Mouse (Mus musculus) embryonic facial prominence, embryonic 14.5 days (tissue): ENCODE data around the gene Rnf185. TPM values are rescaled to one million over a fixed set of nuclear protein-coding genes. Genes with fewer than 3 reads are reported as not detected.
A peak's percentile ranks its signal among the peaks of the same experiment; 100 is the strongest.

Source experiments
- ATAC-seq: fragments of 200-750 bp; cut with Nextera tagmentation; 2 replicates; pipeline ENCODE4 v1.8.0; 2017; ENCODE audit warnings: low read depth, moderate number of reproducible peaks, moderate TSS enrichment
- DNase-seq: peaks from one replicate; pipeline ENCODE4 v3.0.0-alpha.2; 2015; ENCODE audit warnings: low spot score
- H3K27ac ChIP-seq: fragments of 300-500 bp; sonication (generic); replicated peaks from 2 replicates; pipeline ENCODE4 v1.5.1; 2014; ENCODE audit warnings: low read depth, mild to moderate bottlenecking, low read length, moderate library complexity
- H3K27me3 ChIP-seq: fragments of 300-500 bp; sonication (generic); replicated peaks from 2 replicates; pipeline ENCODE4 v1.6.1; 2014; ENCODE audit warnings: low read length; ENCODE audit not compliant: control insufficient read depth, insufficient read depth
- H3K36me3 ChIP-seq: fragments of 300-500 bp; sonication (generic); 2 replicates; pipeline ENCODE4 v1.6.1; 2014; ENCODE audit warnings: low read length, mixed read lengths; ENCODE audit not compliant: control insufficient read depth, insufficient read depth
- H3K4me1 ChIP-seq: fragments of 300-500 bp; sonication (generic); 2 replicates; pipeline ENCODE4 v1.6.1; 2014; ENCODE audit warnings: antibody characterized with exemption, low read length; ENCODE audit not compliant: control insufficient read depth, insufficient read depth
- H3K4me2 ChIP-seq: fragments of 300-500 bp; sonication (generic); 2 replicates; pipeline ENCODE4 v1.6.1; 2014; ENCODE audit warnings: low read depth, mild to moderate bottlenecking, low read length, moderate library complexity, mixed read lengths
- H3K4me3 ChIP-seq: fragments of 300-500 bp; sonication (generic); 2 replicates; pipeline ENCODE4 v1.5.1; 2014; ENCODE audit warnings: low read depth, mild to moderate bottlenecking, low read length
- H3K9ac ChIP-seq: fragments of 300-500 bp; sonication (generic); 2 replicates; pipeline ENCODE4 v1.6.1; 2014; ENCODE audit warnings: low read depth, mild to moderate bottlenecking, low read length, moderate library complexity, mixed read lengths
- H3K9me3 ChIP-seq: fragments of 300-500 bp; sonication (generic); 2 replicates; pipeline ENCODE4 v1.6.1; 2016; ENCODE audit warnings: low read length; ENCODE audit not compliant: control insufficient read depth
- WGBS: fragments of 180-500 bp; shearing (Covaris S2); extraction: QIAGEN DNeasy Blood & Tissue Kit; methylation state at CpG from one replicate; pipeline ENCODE4 v1.1.7; 2014; 5-methylcytosine and 5-hydroxymethylcytosine counted together
- polyA plus RNA-seq: library from polyadenylated mRNA; unstranded; fragments of >200 nt; fragmentation: Nextera tagmentation; extraction: Ambion mirVana; gene quantifications from 2 replicates; pipeline ENCODE4 v1.2.1, GENCODE M21; 2014

Gene Rnf185
- polyA plus RNA-seq, 1 experiment from 2014 or later, result 37.1 TPM

- peak; percentile 88 for ATAC-seq
- WGBS, result 21% methylated on average over 4 of the region's 4 CpGs
- Histone ChIP-seq H3K27ac (no peak overlapping the region), H3K9me3 (no peaks in the 10 kb centered on the region), H3K4me2 (no peak overlapping the region), H3K4me1 (no peaks in the 10 kb centered on the region), H3K9ac (no peak overlapping the region), H3K4me3 (no peak overlapping the region), H3K27me3 (no peaks in the 10 kb centered on the region), H3K36me3 (peaks cover 8% of the 10 kb centered on the region)
- peak; percentile 77 for DNase-seq
These were observed 65.2 kb downstream of the Rnf185 start for GRCm38 (mm10) chr11:3386941-3387368.

DNA sequence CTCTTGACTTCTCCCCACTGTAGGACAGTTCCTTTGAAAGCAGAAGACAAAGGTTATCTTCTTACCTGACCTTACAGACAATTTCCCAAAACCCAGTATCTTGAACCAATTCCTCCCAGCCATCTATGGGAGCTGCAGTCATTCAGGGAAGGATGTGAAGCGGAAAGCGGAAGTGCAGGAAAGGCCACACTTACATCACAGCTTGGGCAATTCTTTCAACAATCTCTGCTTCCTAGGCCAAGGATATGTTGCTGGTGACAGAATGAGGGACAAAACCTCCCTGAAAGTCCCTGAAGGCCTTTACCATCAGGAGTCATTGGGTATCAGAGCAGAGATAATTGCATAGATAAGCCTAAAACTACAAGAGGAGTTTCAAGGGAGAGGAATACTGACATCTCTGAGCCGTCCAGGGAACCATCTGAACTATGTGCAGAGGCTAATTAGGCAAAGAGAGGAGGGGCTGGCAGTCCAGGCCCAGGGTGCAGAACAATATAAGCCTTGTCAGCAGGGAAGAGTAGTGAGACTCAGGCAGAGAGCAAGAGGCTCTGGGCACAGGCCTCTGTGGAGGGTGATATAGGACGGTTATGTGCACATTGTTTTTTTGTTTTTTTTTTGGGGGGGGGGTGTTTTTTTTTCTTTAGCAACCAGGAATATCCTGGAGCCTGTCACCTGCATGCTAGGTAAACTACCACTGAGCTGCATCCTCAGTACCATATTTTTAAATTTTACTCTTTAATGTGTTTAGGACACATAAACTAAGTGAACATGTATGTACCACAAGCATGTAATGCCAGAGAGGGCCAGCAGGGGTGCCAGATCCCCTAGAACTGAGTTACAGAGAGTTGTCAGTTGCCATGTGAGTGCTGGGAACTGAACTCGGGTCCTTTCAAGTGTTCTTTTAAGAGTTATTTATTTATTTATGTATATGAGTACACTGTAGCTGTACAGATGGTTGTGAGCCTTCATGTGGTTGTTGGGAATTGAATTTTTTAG is 69.3 kb downstream of the Rnf185 start:
- Histone ChIP-seq H3K4me2 (no peak overlapping the region), H3K4me1 (no peaks in the 10 kb centered on the region), H3K36me3 (peaks cover 12% of the 10 kb centered on the region), H3K4me3 (no peak overlapping the region), H3K9ac (no peak overlapping the region), H3K9me3 (no peaks in the 10 kb centered on the region), H3K27ac (no peak overlapping the region), H3K27me3 (no peaks in the 10 kb centered on the region)
- ATAC-seq (no peak), DNase-seq (no peak)
- WGBS, result 65% methylated on average over 5 of the region's 5 CpGs

GRCm38 (mm10) chr11:3381148-3381814 is 70.9 kb downstream of the Rnf185 start:
- 83% methylated on average over 6 of the region's 6 CpGs for WGBS
- Histone ChIP-seq H3K4me2 (no peak overlapping the region), H3K9me3 (no peaks in the 10 kb centered on the region), H3K4me1 (no peaks in the 10 kb centered on the region), H3K27ac (no peak overlapping the region), H3K36me3 (peaks cover 12% of the 10 kb centered on the region), H3K27me3 (no peaks in the 10 kb centered on the region), H3K4me3 (no peak overlapping the region), H3K9ac (no peak overlapping the region)
- ATAC-seq (no peak), DNase-seq (no peak)

DNA sequence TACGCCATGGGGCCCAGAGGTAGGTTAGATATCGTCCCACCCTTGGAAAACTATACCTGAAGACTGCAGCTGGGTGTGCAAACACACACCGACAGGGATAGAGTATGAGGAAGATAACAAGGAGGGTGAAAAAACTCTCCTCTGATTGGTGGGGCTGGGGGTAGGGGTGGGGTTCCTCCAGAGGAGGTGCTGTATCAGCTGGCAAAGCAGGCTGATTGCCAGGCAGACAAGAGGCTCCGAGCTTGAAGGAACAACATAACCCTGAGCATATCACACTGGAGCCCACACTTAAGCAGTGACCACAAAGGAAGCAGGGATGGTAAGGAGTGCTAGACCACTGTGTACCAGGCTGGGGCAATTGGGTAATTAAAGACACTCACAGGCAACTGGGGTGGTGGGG is 72.7 kb downstream of the Rnf185 start:
- peaks cover 12% of the 10 kb centered on the region for H3K36me3 ChIP-seq
- WGBS, result 83% methylated on average over 4 of the region's 4 CpGs
- H3K4me2 ChIP-seq, result no peak overlapping the region
- H3K4me3 ChIP-seq, result no peak overlapping the region
- no peaks in the 10 kb centered on the region for H3K27me3 ChIP-seq
- DNase-seq (no peak), ATAC-seq (no peak)
- no peak overlapping the region for H3K27ac ChIP-seq
- no peaks in the 10 kb centered on the region for H3K9me3 ChIP-seq
- peaks cover 8% of the 10 kb centered on the region for H3K4me1 ChIP-seq
- H3K9ac ChIP-seq, result no peak overlapping the region

GRCm38 (mm10) chr11:3374741-3375140 is 77.4 kb downstream of the Rnf185 start:
- Histone ChIP-seq H3K9ac (peak overlapping the region; percentile 45; the same call in 1 of the 2 replicates), H3K27me3 (no peaks in the 10 kb centered on the region), H3K9me3 (no peaks in the 10 kb centered on the region), H3K27ac (peak overlapping the region; percentile 81), H3K4me2 (peak overlapping the region; percentile 50), H3K36me3 (no peaks in the 10 kb centered on the region), H3K4me1 (peaks cover 26% of the 10 kb centered on the region), H3K4me3 (peak overlapping the region; percentile 2; the same call in 1 of the 2 replicates)
- no peak for DNase-seq
- no peak for ATAC-seq
- 27% methylated on average over 12 of the region's 12 CpGs for WGBS

DNA sequence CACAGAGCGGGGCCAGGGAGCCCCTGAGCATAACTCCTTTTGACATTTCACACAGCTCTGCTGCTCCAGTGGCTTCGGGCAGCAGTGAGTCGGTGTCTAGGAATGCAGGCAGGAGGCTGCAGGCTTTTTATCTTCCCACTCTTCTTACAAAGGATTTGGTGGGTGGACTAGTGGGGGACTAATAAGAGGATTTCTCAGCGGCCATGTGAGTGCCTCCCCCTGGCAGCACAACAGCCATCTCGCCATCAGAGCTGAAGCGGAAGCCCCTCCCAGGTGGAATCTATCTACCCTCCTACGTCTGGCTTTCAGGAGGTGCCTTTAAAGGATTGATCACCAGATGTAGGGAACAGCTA is 77.9 kb downstream of the Rnf185 start:
- Histone ChIP-seq H3K36me3 (no peaks in the 10 kb centered on the region), H3K4me1 (peaks cover 26% of the 10 kb centered on the region), H3K9me3 (no peaks in the 10 kb centered on the region), H3K4me3 (peak overlapping the region; percentile 2; the same call in 1 of the 2 replicates), H3K9ac (peak overlapping the region; percentile 45; the same call in 1 of the 2 replicates), H3K4me2 (peak overlapping the region; percentile 50), H3K27ac (peak overlapping the region; percentile 81), H3K27me3 (no peaks in the 10 kb centered on the region)
- 4% methylated on average over 7 of the region's 7 CpGs for WGBS
- peak; percentile 86 for DNase-seq
- ATAC-seq, result peak; percentile 72

GRCm38 (mm10) chr11:3373591-3374292 is 78.4 kb downstream of the Rnf185 start:
- Histone ChIP-seq H3K27ac (peak overlapping the region; percentile 81), H3K9ac (peak overlapping the region; percentile 45; the same call in 1 of the 2 replicates), H3K9me3 (no peaks in the 10 kb centered on the region), H3K4me1 (peaks cover 26% of the 10 kb centered on the region), H3K27me3 (no peaks in the 10 kb centered on the region), H3K4me2 (peak overlapping the region; percentile 50), H3K36me3 (no peaks in the 10 kb centered on the region), H3K4me3 (no peak overlapping the region)
- WGBS, result 17% methylated on average over 7 of the region's 7 CpGs
- peak; percentile 49 for DNase-seq
- ATAC-seq, result no peak; the same call in 1 of the 2 replicates

DNA sequence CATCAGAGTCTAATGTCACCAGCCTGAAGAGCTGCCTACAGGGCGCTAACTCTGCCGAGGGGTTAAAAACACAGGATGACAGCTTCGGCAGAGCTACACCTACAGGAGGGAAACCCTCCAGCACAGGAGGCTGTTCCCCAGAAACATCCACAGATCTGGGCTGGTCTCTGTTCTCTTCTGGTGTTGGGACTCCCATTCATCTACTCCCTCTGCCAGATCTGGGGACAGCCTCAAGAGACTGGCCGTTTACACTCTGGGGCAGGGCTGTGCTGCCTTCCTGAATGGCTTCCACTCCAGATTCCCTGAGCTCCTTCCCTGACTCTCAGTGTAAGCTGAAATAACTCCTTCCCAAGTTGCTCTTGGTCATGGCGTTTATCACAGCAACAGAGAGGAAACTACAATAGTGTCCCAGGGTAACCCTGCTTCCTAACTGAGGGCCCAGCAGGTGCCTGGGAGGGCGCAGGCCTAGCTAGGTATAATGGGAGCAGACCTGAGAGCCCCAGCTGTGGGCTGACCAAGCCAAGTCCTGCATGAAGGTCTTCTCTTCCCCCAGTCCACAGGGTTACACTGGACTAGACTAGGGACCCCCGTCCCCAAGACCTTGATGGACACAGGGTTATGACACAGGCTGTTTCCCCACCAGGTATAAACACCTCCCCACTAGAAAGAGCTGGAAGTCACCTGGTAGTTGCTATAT is 80.4 kb downstream of the Rnf185 start:
- peak overlapping the region; percentile 75 for H3K4me2 ChIP-seq
- peak overlapping the region; percentile 46 for H3K4me3 ChIP-seq
- H3K36me3 ChIP-seq, result no peaks in the 10 kb centered on the region
- no peaks in the 10 kb centered on the region for H3K27me3 ChIP-seq
- no peaks in the 10 kb centered on the region for H3K9me3 ChIP-seq
- H3K4me1 ChIP-seq, result peaks cover 26% of the 10 kb centered on the region
- peak overlapping the region; percentile 69 for H3K9ac ChIP-seq
- DNase-seq, result no peak
- no peak; the same call in none of the 2 replicates for ATAC-seq
- 25% methylated on average over 6 of the region's 7 CpGs for WGBS
- peak overlapping the region; percentile 80 for H3K27ac ChIP-seq
